In the genomic region with DNA sequence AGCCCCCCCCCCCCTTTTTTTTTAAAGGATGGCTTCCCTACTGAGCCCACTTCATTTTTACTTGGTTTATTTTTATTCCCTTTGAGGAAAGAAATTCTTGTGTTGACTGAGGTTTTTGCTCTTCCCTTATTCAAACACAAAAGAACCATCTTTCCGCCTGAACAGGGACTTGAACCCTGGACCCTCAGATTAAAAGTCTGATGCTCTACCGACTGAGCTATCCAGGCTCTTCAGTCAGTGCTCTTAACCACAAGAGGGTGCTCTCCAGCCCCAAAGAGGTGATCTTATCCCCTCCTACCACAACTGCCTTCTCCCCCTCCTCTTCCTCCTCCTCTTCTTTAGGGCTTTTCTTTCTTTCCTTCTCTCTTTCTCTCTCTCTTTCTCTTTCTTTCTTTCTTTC, we compare ENCODE assay signal across 12 mouse cellular contexts. TPM values are rescaled to one million over a fixed set of nuclear protein-coding genes. Genes with fewer than 3 reads are reported as not detected.
A peak's percentile ranks its signal among the peaks of the same experiment; 100 is the strongest.
DNase-seq lines count a peak whose midpoint lies in the region; TF ChIP-seq lines count a peak whose summit lies in the region.
"Had no signal": no experiment of that assay in that cellular context is flagged by ENCODE, and none has a peak within 500 bp of the region (broad histone marks: within the 10 kb centered on the region; RNA-seq: fewer than 3 reads in every experiment).

No protein-coding gene starts in this region.

- no peaks in the 10 kb centered on the region for H3K79me2 ChIP-seq in heart, adult 2 months (replicated peaks; ENCODE audit: control insufficient read depth, insufficient read depth, low read length)

- no peaks in the 10 kb centered on the region for H3K36me3 ChIP-seq in heart, adult 2 months (ENCODE audit: control insufficient read depth, insufficient read depth, low read length)
- H3K36me3 ChIP-seq: forebrain, embryonic 12.5 days; limb, embryonic 10.5 days had no signal

- no peak for DNase-seq in heart, adult 2 months
- no peak for DNase-seq in heart, postnatal 25 days (ENCODE audit: low spot score)
- DNase-seq in spleen, postnatal 36 days (ENCODE audit: low spot score in 2 of 2), result peak; percentile 56 to 62
- no peak for DNase-seq in spleen, postnatal 4 days (ENCODE audit: low spot score in 2 of 2)
- DNase-seq in lung, postnatal 10 days, result peak; percentile 66
- DNase-seq in urinary bladder, postnatal 4 days (ENCODE audit: low spot score in 2 of 2), result no peak
- no peak for DNase-seq in T-cell, adult 2 months (ENCODE audit: low spot score)
- no peak for DNase-seq in cerebellum, adult 18-20 months
- DNase-seq: cerebellum, adult 11 months; midbrain, embryonic 14.5 days had no signal

- intact Hi-C loops in heart, adult 2 months (cut with DNase I), result no loop called here
- intact Hi-C loops in heart, postnatal 25 days (cut with DNase I), result no loop called here

- H3K4me3 ChIP-seq in heart, adult 2 months, result no peak overlapping the region
- H3K4me3 ChIP-seq: forebrain, embryonic 12.5 days; limb, embryonic 10.5 days had no signal

- no peak overlapping the region for H3K27ac ChIP-seq in heart, adult 2 months
- H3K27ac ChIP-seq: forebrain, embryonic 12.5 days; limb, embryonic 10.5 days had no signal

- peaks cover 5% of the 10 kb centered on the region for H3K4me1 ChIP-seq in heart, adult 2 months (ENCODE audit: control insufficient read depth, insufficient read depth, low read length)

- H3K9ac ChIP-seq in heart, adult 2 months (ENCODE audit: low read depth, low read length), result no peak overlapping the region
- H3K9ac ChIP-seq: forebrain, embryonic 12.5 days had no signal

- TF ChIP-seq CTCF in heart, adult 2 months (IDR thresholded peaks at IDR 0.05), result peak; percentile 73

- no peaks in the 10 kb centered on the region for H3K27me3 ChIP-seq in heart, adult 2 months (ENCODE audit: control insufficient read depth, insufficient read depth, low read length)

- no peak for TF ChIP-seq EP300 in heart, adult 2 months (IDR thresholded peaks at IDR 0.05; ENCODE audit: insufficient read depth, low read depth, low read length)

- 39% methylated on average over 2 of the region's 2 CpGs for WGBS in heart, adult 2 months

- TF ChIP-seq POLR2A in heart, adult 2 months (IDR thresholded peaks at IDR 0.05; ENCODE audit: insufficient read depth, low read depth, low read length), result no peak

RNA-seq across cellular contexts. Expression of a gene that starts 5.1 kb away (rescaled TPM):
- 1 to 10 TPM; 1.3 to 2.0 TPM for total RNA-seq in heart, adult 2 months (2021)
- 3.2 and 3.3 TPM in 2 replicates for polyA plus RNA-seq in heart, adult 2 months (2012; rRNA removed)
- 1 to 10 TPM; 1.5 to 2.2 TPM for total RNA-seq in heart, postnatal 25 days (2021)

RNA-seq across cellular contexts. Expression of a gene that starts 14.5 kb away (rescaled TPM):
- 100 to 1,000 TPM; 192 to 206 TPM for total RNA-seq in heart, adult 2 months (2021)
- polyA plus RNA-seq in heart, adult 2 months (2012; rRNA removed), result 208 and 348 TPM in 2 replicates
- 100 to 1,000 TPM; 225 to 270 TPM for total RNA-seq in heart, postnatal 25 days (2021)

RNA-seq across cellular contexts. Expression of a gene that starts 26.5 kb away (rescaled TPM):
- 10 to 100 TPM; 25.1 to 31.6 TPM for total RNA-seq in heart, adult 2 months (2021)
- 18.7 and 27.8 TPM in 2 replicates for polyA plus RNA-seq in heart, adult 2 months (2012; rRNA removed)
- total RNA-seq in heart, postnatal 25 days (2021), result 10 to 100 TPM; 22.1 to 22.9 TPM

RNA-seq across cellular contexts. Expression of a gene that starts 27.3 kb away (rescaled TPM):
- total RNA-seq in heart, adult 2 months (2021), result 10 to 100 TPM; 78.8 to 92.3 TPM
- polyA plus RNA-seq in heart, adult 2 months (2012; rRNA removed), result 82.9 and 103 TPM in 2 replicates
- total RNA-seq in heart, postnatal 25 days (2021), result 10 to 100 TPM; 80.0 to 80.2 TPM

RNA-seq across cellular contexts. Expression of a gene that starts 31.2 kb away (rescaled TPM):
- total RNA-seq in heart, adult 2 months (2021), result 1,000 to 10,000 TPM; 1,826 to 2,229 TPM
- polyA plus RNA-seq in heart, adult 2 months (2012; rRNA removed), result 2,087 and 2,697 TPM in 2 replicates
- 1,000 to 10,000 TPM; 1,337 to 1,520 TPM for total RNA-seq in heart, postnatal 25 days (2021)

Comparison
In these comparisons a context has a peak if more than half of its experiments do, and no peak if none do; other contexts are left out.
1. DNase-seq: peak in spleen, postnatal 36 days (2 of 2) and lung, postnatal 10 days (single experiment); none in heart, adult 2 months (0 of 2), heart, postnatal 25 days (single experiment), spleen, postnatal 4 days (0 of 2), urinary bladder, postnatal 4 days (0 of 2), T-cell, adult 2 months (single experiment) and cerebellum, adult 18-20 months (0 of 2).